Mouse (Mus musculus) cortical plate, adult 2 months (tissue): Measurements from ENCODE around the gene Gm28048.

Experiments used
- CTCF ChIP-seq: fragments of 200-500 bp; IDR thresholded peaks from 2 replicates; pipeline ENCODE4 v1.5.1; 2011; ENCODE audit warnings: mild to moderate bottlenecking, control low read depth, low read length; ENCODE audit not compliant: insufficient read depth; ENCODE audit errors: extremely low read depth
- POLR2A ChIP-seq: fragments of 200-500 bp; IDR thresholded peaks from 2 replicates; pipeline ENCODE4 v1.6.1; 2011; ENCODE audit warnings: mild to moderate bottlenecking, low read length, control low read depth; ENCODE audit not compliant: insufficient read depth; ENCODE audit errors: extremely low read depth

DNA sequence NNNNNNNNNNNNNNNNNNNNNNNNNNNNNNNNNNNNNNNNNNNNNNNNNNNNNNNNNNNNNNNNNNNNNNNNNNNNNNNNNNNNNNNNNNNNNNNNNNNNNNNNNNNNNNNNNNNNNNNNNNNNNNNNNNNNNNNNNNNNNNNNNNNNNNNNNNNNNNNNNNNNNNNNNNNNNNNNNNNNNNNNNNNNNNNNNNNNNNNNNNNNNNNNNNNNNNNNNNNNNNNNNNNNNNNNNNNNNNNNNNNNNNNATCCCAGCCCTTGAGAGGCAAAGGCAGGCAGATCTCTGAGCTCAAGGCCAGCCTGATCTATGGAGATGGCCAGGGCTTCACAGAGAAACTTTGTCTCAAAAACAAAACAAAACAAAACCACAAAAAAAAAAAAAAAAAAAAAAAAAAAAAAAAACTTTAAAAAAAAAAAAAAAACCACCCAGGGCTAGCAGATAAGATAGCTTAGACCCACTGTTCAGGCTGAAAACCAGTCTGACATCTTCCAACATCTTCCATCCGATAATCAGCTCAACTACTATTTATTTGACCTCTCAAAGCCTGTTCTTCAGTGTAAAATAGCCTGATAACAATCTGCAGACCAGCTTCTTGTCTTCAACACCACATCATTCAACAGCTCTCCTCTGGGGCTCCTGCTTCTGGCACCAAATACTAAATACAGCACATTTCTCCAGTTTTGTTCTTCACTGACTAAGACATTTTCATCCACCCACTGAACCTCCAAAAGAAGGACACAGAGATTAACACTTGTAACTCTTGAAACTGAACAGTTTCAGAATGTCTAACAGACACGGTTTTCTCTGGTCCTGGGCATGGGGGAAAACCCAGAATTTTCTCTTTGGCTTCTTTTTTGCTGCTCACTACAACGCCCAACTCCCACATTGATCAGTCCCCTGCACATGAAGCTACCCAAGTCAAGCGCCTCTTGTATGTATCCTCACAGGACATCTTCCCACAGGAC lies 136.9 kb downstream of the Gm28048 start:
- TF ChIP-seq POLR2A, result no peak
- TF ChIP-seq CTCF, result no peak
